Mouse (Mus musculus): ENCODE measurements around the gene Gm36864. TPM values are rescaled to one million over a fixed set of nuclear protein-coding genes. Genes with fewer than 3 reads are reported as not detected.

Gm36864 gene
- total RNA-seq, 2 experiments from 2014 or later = not detected

Other genes with a start within 250 kb of the Gm36864 start
- under 1 TPM in 1 of 2 experiments, not detected in 1; 0.36 TPM for gene Klk1b11, start 240.3 kb upstream of the Gm36864 start, total RNA-seq (2021)
- gene Klk1b26, start 224.0 kb upstream of the Gm36864 start, total RNA-seq (2021) = not detected
- gene Klk1b27, start 183.9 kb upstream of the Gm36864 start, total RNA-seq (2021) = not detected
- gene Klk1b21, start 133.8 kb upstream of the Gm36864 start, total RNA-seq (2021) = not detected
- not detected for gene Klk1b22, start 123.5 kb upstream of the Gm36864 start, total RNA-seq (2021)
- gene Klk1b16, start 99.4 kb upstream of the Gm36864 start, total RNA-seq (2021) = not detected
- not detected for gene Klk1b24, start 47.9 kb upstream of the Gm36864 start, total RNA-seq (2021)
- gene Klk1b3, start 38.0 kb upstream of the Gm36864 start, total RNA-seq (2021) = not detected
- gene Klk1b4, start 28.7 kb upstream of the Gm36864 start, total RNA-seq (2021) = not detected
- gene Klk1b5, start 20.2 kb upstream of the Gm36864 start, total RNA-seq (2021) = under 1 TPM in 1 of 2 experiments, not detected in 1; 0.59 TPM
- 10 to 100 TPM in 1 of 2 experiments, not detected in 1; 41.2 TPM for gene Klk1, start 10.8 kb upstream of the Gm36864 start, total RNA-seq (2021)
- 1 to 10 TPM in 1 of 2 experiments, under 1 TPM in 1; 0.96 to 1.2 TPM for gene 1700028J19Rik, start 10.5 kb downstream of the Gm36864 start, total RNA-seq (2021)
- gene 2410002F23Rik, start 10.5 kb downstream of the Gm36864 start, total RNA-seq (2021) = 100 to 1,000 TPM; 210 to 226 TPM
- gene Acp4, start 21.2 kb downstream of the Gm36864 start, total RNA-seq (2021) = not detected
- gene Gm15517, start 25.3 kb downstream of the Gm36864 start, total RNA-seq (2021) = not detected
- gene Clec11a, start 70.7 kb downstream of the Gm36864 start, total RNA-seq (2021) = 1 to 10 TPM; 6.0 to 7.1 TPM
- 10 to 100 TPM; 12.0 to 16.9 TPM for gene Shank1, start 74.1 kb downstream of the Gm36864 start, total RNA-seq (2021)
- gene Syt3, start 147.9 kb downstream of the Gm36864 start, total RNA-seq (2021) = 1 to 10 TPM; 3.6 to 4.4 TPM
- 1 to 10 TPM; 1.0 to 2.0 TPM for gene 1700008O03Rik, start 149.6 kb downstream of the Gm36864 start, total RNA-seq (2021)
- gene Lrrc4b, start 192.8 kb downstream of the Gm36864 start, total RNA-seq (2021) = 10 to 100 TPM; 18.7 to 18.8 TPM
- gene Aspdh, start 229.2 kb downstream of the Gm36864 start, total RNA-seq (2021) = 1 to 10 TPM; 3.2 to 6.2 TPM
- 10 to 100 TPM; 40.3 to 48.1 TPM for gene Josd2, start 231.8 kb downstream of the Gm36864 start, total RNA-seq (2021)

All from adrenal gland, postnatal 4 days (tissue).